Mouse (Mus musculus) testis, postnatal 14 days (tissue): Measurements from ENCODE around the gene Wdfy3.
"Not testable (repeated sequence)": the region's sequence is repeated elsewhere in the genome, so short reads cannot be mapped to it uniquely, and the experiment has no call there.

ENCODE experiments used
- DNase-seq: peaks from one replicate; pipeline ENCODE4 v3.0.0; 2021; ENCODE audit warnings: low spot score

Wdfy3 gene

DNA sequence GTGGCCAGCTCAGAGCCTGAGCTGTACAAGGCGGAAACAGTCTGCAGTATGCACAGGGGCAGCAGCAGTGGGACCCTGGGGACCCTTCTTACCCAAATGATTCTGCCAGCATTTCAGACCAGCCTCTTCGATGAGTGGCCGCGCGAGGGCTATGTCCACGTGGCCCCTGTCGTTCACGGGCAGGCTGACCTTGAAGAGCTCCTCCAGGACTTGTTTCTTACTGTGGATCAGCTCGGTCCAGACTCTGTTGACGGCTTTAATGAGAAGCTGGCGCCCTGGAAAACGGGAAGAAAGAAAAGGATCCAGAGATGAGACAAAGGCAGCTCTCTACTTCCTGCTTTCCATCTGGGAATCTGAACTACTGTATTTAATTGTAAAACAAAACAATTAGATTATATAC is 184.7 kb downstream of the Wdfy3 start:
- no peak for DNase-seq

DNA sequence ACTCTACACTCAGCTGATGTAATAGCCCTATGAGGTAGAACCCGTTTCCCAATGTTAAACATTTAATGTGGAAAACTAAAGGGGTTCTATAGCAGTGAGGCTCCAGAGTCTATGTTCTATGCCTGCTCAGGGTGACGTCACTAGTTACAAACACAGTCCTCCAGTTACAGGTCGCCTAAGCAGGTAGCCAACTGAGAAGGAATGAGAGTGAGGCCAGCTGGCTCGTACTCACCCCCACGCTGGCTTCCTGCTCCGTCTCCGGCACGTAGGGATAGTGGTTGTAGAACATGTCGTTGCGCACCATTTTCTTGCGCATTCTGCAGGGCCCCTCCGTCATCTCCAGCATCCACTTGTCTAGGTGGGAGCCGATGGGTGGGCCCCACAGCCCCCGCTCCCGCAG is 187.5 kb downstream of the Wdfy3 start:
- no peak for DNase-seq

DNA sequence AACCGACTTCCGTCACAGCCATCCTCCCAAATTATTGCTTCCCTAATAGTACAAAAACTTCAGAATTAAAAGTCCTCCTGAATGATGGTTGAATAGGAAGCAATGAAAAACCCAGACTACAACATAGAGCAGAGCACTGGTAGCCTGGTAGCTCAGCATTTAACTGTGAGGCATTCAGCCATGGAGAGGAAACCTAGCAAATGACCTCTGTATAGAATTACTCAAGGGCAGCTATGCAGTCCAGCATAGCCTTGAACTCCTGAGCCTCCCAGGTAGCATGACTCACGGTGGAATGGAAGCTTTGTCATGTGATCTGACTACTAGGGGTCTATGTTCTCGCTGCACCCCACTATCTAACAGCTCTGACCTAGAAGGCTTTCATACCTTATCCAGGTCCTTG is 189.8 kb downstream of the Wdfy3 start:
- DNase-seq: no peak

DNA sequence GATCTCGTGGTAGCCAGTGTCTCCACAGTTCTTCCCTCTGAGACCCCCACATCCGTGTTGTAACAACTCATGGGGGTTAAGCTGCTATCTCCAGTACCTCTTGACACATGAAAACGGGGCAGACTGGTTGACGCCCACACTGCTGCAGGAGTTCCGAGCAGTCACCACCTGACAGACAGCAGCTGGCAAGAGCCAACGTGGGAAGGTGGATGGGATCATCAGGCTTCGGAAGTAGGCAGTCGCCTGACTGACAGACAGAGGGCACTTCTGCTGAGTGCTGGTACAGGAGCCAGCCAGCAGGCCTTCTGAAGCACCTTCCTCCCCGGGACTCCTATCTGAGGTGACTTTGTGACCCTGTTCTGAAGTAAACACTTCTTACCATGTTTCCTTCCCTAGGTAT is 191.3 kb downstream of the Wdfy3 start:
- no peak for DNase-seq

DNA sequence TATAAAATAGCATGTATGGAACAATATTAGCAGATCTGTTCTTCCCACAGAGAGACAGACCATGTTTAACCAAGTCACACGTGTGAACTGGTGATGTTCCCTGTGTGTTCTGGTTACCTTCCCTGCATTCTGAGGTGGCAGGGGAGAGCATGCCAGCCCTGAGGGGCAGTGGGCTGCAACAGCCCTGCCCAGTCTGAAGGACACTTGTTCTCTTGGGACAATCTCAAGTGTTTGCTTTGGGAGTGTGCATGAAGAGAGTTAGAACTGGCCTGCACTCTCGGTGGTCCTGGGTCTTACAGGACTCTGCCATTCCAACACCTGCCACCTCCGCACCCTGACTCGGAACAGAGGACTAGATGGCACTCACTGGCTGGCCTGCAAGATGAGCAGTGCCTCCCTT is 193.5 kb downstream of the Wdfy3 start:
- DNase-seq: no peak

DNA sequence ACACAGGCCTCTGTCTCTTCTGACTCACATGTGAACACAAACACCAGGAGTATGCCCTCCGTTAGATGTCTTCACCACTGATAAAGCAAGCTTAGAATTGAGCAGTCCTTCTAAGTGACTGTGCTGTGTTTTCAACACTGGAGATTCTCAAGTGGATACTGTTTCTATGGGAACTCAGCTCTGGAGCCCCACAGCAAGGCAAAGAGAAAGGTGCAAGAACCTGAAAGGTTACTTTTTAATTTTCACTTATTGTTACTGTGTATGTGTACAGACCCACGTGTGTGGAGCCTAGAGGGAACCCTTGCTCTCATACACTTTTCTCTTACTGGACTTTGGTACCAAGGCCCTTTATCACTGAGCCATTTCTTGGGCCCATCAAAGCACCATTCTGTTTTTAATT is 203.0 kb downstream of the Wdfy3 start:
- DNase-seq: no peak

DNA sequence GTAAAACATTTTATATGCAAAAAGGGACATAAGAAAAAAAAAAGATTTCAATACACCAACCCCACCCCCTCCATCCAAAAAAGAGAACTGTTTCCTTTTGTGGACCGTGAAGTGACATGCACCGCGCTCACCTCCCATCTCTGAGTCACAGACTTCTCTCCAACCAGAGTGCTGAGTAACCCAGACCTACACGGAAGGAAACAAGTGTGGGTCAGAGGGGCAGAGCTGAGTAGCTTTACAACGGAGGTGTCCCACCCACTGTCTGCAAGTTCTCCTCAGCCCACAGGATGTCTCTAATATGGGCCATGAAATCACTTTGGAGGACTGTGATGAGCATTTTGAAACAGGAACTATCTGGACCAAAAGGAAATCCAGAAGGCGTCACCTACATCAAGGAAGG is 205.8 kb downstream of the Wdfy3 start:
- no peak for DNase-seq

DNA sequence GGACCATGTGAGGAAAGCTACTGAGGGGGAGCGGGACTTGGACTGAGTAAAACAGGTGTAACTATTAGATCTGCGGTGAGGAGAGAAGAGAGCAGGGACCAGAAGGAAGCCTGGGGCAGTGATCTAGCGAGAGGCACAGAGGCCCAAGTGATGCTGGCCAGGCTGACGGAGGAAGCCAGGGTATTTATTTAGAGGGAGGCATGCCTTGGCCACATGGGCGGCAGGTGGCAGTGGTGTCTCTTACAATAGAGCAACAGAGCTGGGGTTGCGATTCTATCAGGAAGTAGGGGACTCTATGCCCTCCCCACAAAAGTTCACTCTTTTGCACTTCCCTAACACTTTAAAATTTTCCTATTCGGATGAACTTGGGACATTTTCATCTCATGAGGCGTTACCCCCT is 207.1 kb downstream of the Wdfy3 start:
- DNase-seq: no peak

DNA sequence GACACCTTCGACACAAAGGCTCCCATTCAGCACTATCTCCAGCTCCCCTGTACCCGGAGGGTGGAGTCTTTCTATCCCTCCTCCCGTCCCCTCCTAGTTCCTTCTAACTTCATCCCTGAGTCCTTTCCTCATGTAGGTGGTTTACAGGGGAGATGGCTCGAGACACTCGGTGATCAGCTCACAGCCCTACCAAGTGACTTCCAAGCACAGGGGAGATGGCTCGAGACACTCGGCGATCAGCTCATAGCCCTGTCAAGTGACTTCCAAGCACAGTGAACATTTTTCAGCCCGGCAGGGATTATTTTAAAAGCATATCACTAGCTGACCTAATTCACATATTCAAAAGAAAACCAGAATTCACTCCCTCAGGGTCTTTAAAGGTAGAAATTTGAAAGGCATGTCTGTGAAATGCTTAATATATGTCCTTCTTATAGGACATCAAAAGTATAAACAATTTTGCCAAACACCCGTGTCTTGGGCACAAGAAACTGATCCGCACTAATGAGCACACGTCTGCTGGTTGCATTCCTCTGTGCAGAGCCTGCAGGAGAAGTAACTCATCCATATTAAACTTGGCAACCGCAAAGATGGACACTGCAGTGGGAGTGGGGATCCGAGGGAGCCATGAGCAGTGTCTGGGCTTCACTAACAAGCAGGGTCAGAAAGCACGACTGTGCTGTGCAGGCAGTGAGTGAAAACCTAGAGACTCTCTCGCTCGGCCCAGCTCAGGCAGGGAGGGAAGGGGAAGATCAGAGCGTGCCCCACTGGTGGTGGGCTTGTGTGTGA is 207.7 kb downstream of the Wdfy3 start:
- DNase-seq: no peak

DNA sequence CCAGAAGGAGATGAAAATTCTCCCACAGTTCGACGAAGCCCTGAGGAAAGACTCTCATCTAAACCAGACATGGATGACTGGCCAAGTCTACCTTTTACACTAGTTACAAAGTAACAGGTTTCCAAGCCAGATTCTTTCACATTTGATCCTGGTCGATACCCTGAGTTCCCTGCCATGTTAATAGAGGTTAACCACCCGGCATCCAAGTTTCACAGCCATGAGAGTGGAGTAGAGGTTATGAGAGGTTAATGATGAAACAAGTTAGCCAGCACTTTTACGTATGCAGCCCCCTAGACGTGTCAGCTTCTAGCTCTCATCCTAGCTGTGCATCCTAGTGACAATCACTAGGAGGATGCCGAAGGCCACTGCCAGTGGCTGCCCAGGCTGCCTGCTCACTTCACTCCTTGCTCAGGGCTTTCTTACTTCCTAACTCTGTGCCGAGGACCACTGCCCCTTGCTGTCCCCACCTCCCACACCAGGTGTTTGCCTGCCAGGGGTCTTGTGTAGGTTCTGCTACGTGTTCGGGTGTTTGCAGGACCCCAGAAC is 210.8 kb downstream of the Wdfy3 start:
- DNase-seq: no peak

DNA sequence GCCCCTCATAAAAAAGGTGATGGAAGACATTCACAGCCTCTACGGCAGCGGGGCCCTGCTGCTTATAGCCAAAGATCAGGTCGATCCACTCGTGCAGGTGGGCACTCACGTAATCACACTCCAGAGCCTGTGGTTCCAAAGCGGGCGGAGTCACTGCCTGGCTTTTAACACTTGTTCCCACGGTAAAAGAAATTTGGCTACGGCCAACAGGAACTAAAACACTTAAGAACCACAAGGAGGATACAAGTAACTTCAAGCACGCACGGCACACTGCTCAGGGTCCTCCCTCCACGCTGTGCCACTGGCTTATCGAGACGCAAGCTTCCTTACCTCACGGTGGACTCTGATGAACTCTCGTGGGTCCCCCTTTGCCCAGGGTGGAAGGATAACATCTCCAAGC is 214.2 kb downstream of the Wdfy3 start:
- DNase-seq: no peak

DNA sequence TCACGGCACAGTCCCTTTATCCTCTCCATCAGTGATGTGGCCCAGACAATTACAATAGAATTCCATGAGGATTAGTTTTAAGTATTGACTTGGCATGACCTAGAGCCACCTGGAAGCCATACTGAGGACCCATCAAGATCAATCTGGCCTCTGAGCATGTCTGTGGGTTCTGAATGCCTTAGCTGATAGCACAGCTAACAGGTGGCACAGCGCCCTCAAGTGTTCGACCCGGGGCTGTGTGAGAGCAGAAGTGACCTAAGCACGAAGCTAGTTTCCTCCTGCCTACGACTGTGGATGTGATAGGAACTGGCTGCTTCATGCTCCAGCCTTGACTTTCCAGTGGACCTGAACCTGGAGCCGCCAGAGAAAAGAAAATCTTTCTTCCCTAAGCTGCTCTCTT is 215.1 kb downstream of the Wdfy3 start:
- DNase-seq: no peak

DNA sequence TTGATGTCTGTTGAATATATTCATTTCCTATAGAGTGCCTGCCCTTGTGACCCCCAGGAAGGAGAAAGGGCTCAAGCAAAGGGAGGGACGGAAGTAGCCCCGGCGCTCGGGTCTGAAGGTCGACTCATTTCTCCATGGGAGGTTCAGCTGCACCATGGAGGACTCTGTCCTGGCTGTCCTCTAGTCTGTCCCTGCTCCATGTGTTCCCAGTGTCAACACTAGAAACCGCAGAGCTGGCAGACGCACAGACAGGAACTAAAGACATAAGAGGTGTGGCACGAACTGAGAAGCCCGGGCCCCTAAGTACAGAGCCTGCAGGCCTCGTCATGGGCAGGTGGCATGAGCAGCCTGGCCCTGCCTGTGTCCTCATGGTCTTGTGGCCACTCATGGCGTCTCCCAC is 215.6 kb downstream of the Wdfy3 start:
- no peak for DNase-seq

DNA sequence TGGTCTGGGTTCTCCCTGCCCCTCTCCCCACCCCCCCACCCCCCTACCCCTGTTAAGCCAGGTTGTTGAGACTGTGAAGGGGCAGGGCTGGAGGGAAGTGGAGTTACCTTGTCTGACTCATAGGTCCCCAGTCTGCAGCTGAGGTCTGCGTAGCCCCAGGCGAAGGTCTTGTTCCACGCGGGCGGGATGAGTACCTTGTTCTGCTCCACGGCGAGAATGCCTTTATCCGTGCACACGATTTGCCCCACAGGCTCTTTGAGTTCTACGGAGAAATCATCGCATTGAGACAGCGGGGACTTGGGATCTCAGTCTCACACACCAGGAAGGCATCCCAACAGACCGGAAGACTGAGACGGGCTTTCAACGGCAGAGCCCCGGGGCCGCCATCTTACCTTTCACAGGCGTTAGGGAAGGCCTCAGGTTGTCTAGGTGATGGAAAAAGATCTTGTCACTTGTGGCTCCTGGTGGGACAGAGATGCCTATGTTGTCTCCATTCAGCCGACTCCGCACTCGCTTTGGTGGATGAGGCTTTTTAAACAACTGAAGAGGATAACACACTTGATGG is 217.5 kb downstream of the Wdfy3 start:
- DNase-seq: no peak

DNA sequence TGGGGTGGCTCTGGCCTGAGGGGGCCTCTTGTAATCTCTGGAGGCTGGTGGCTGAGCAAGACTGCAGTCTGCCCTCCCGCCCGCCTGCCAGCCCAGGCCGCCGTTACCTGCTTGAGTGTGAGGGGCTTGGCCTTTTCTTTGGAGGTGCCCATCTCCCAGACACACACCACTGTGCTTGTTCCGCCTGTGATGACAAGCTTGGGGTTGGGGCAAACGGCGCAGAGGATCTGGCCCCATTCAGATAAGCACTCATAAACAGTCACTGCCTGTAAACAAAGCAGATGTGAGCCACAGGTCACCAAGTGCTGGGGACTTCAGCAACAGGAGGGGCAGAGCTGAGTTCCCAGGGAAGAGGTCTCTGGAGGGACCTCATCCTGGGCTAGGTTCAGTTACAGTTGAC is 218.6 kb downstream of the Wdfy3 start:
- DNase-seq: no peak

DNA sequence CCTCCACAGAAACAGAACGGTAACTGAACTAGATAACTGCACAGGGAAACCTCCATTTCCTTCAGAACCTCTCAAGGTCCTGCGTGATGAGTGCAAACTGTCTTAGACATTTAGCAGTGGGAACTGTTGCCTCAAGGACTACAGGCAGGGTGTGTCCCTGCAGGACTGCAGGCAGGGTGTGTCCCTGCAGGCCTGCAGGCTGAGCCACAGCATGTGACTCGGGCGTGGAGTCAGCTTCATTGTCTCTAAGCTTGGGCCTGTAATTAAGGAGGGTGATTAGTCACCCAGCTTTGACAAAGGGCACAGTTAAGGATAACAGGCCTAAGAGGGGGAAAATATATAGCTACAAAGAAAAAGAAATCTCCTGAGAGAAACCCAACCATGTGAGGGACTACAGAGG is 222.0 kb downstream of the Wdfy3 start:
- DNase-seq: no peak

DNA sequence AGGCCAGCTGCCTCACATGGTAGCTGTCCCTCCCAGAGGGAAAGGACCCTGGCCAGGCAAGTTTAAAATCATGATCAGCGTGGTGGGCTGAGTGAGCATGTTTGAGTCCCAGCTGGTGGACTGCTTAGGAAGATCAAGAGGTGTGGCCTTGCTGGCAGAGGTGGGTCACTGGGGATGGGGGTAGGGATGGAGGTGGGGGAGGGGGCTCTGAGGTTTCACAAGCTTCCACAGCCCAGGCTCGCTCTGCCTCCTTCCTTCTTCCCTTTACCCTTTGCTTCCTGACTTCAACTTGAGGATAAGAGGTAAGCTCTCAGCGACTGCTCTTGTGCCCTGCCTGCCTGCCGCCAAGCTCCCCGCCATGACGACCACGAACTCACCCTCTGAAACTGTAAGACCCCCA is 222.4 kb downstream of the Wdfy3 start:
- no peak for DNase-seq

DNA sequence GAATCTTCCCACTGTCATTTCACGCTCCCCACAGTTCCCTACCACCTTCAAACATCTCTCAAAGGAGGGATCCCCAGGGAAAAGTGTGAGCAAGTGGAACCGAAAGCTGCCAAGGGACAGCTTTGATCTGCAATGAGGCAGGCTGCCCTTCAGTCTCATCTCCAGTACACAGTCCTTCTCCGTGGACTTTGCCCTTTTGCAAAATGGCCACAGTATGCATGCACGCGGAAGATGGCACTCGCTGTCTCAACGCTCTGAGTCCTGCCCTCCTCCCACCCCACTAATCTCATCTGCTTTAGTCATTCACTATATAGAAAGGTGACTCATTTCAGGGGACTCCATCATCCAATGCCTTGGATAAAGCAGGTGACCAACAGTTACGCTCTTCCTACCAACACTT is 223.8 kb downstream of the Wdfy3 start:
- no peak for DNase-seq

DNA sequence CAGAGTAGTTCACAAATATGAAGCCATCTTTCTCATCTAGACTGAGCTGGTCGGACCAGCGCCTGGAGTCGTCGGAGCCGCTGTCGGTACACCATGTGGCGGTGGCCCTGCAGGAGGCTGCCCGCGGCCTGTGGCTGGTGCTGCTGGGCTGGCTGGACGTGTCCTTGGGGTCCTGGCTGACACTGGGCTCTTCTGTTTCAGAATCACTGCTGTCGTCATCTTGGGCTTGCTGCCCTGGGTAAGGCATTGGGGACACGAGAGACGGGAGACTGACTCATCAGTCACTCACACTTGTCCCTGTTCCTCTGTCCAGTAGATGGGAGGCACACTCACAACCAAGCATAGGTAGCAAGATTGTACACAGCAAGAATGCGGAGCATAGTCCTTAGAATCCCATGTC is 224.7 kb downstream of the Wdfy3 start:
- no peak for DNase-seq

DNA sequence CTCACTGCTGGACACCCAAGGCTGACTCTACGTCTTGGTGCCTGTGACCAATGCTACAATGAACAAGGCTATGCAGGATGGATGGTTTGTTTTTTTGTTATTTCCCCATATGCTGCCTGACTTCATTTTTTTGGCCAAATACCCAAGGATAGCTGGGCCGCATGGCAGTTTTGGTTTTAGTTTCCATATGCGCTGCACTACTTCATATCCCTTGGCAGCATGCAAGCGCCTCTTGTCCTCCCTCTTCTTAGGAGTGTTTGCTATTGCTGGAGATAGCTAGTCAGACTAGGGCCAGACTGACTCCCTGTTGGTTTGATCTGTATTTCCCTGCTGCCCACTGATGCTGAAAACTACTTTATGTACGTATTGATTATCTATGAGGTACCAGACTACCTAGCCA is 229.2 kb downstream of the Wdfy3 start:
- no peak for DNase-seq

DNA sequence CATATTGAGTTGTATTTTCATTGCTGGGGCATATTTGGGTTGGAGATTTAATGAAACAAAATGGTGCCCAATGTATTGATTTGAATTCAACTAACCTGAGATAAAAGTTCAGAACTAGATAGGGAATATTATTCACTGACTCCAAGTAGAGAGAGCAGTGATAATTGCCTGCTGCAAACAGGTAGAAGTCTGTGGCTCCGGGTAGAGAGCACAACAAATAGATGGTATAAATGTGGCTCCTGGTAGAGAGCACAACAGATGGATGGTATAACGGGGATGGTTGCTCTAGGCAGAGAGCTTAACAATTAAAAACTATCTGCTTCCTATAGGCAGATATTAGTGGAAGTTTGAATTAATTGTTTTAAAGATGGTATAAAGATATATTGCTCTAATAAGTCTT is 232.1 kb downstream of the Wdfy3 start:
- not testable (repeated sequence) for DNase-seq

DNA sequence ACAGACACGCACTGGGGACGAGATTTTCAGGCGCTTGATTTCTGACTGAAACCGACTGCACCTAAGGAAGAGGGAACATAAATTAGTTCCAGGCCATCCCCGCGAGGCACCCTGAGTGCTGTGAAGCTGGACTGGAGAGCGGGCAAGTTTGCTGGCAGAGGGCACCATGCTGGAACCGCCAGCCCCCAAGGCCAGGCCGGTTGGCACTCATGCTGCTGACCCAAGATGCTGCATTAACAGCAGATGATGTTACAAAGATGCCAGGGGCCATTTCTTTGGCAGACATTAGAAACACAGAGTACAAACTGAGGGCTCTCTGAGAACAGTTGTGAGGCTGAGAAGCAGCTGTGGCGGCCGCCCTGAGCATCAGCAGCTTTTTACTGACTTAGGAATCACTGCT is 233.5 kb downstream of the Wdfy3 start:
- no peak for DNase-seq

DNA sequence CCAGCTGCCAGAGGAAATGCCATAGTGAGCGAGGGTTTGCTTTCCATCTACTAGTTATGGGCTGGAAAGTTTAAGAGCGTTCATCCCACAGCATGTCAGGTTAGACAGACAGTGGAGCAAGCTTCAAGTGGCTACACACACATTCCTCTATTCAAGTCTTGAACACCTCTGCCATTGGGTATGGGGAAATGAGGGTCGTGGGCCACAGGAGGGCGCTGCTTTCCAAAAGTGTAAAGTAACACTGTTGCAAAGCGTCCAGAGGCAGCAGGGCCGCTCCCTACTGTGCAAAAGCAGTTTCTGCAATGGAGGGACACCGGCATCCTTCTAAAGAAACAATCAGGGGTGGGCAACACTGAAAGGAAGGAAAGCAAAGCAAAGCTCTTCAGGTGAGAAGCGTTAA is 235.8 kb downstream of the Wdfy3 start:
- DNase-seq: peak; percentile 73

DNA sequence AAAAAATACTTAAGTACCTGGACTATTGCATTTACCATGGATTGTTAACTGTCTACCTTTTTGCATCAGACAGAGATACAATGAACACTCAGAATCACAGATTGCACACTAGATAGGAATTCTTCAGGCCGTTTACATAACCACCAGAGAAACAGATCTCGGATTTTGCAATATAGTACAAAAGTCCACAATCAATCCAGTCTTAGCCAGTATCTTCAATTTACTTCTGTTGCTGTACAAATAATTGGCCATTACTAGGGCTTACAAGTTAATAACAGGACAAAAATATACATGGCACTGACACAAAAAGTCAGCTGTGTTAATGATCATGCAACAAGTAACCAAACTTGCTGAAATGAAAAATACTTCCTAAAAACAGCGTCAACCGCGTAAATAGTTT is 236.7 kb downstream of the Wdfy3 start:
- DNase-seq: no peak
